Mouse (Mus musculus) granulocyte monocyte progenitor cell, adult 5-6 weeks (primary cell): Measurements from ENCODE around the gene Zrsr2. TPM values are rescaled to one million over a fixed set of nuclear protein-coding genes. Genes with fewer than 3 reads are reported as not detected.

Experiments used
- ATAC-seq: replicated peaks from 2 replicates; pipeline ENCODE4 v1.8.0; 2016; ENCODE audit warnings: mild to moderate bottlenecking, moderate TSS enrichment, inconsistent platforms; ENCODE audit not compliant: poor library complexity, severe bottlenecking
- total RNA-seq, 2 experiments: library from RNA; stranded (forward) in 1 of 2; stranded (reverse) in 1 of 2; fragments of 200-712, 200-1000 nt in 1 of 2; fragments of >200 nt in 1 of 2; fragmentation: Nextera tagmentation in 1 of 2; gene quantifications; 2 replicates each; pipeline ENCODE4 v1.2.3; 2014 to 2017

Zrsr2 gene
- total RNA-seq (2014; fragmentation: Nextera tagmentation): 28.7 and 44.5 TPM in 2 replicates
- total RNA-seq (2017): 42.5 and 65.0 TPM in 2 replicates

- peak; percentile 86 for ATAC-seq
These were observed at the start of gene Zrsr2 for GRCm38 (mm10) chrX:163958467-163958875. Gene Zrsr2 (minus strand): TSS chrX:163958661.

DNA sequence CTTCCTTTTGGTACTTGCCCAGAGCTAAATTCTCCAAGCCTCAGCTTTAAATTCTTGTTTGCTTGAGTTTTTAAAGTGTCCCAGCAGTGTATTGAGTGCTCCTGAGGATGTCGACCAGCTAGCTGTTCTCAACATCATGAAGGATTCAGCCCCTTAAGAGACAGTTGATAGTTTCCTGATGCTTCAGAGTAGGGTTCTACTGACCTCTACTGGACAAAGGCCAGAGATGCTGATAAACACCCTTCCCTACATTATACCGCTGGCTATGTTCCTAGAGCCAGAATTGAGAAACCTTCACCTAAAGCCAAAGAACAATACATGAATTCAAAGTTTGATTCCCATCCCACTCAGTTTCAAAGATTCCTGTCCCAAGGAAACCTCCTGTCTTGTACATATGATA lies 46.3 kb upstream of the Zrsr2 start:
- ATAC-seq: peak; percentile 98

- no peak; the same call in 1 of the 2 replicates for ATAC-seq
These were observed 41.4 kb upstream of the Zrsr2 start for GRCm38 (mm10) chrX:163999848-164000247.

DNA sequence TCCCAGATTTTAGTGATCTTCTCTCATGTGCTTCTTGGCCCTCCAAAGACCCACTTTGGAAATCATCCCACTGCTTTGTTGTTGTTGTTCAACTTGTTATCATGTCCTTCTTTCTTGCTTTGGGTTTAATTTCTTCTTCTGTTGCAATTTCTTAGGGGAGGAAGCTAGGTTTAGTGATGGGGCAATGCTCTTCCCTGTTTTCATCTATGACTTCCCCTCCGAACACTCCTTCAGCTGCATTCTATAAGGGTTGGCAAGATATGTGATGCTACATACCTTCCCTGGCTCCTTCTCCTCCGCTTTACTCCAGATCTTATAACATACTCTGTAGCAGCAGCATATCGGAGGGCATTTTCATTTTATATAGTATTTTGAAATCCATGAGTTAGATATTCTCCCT lies 38.3 kb upstream of the Zrsr2 start:
- ATAC-seq: peak; percentile 85

GRCm38 (mm10) chrX:163987718-163988374 lies 29.4 kb upstream of the Zrsr2 start:
- peak; percentile 68 for ATAC-seq

GRCm38 (mm10) chrX:163982129-163982528 lies 23.7 kb upstream of the Zrsr2 start:
- no peak for ATAC-seq

GRCm38 (mm10) chrX:163981500-163981899 lies 23.0 kb upstream of the Zrsr2 start:
- no peak; the same call in 1 of the 2 replicates for ATAC-seq

DNA sequence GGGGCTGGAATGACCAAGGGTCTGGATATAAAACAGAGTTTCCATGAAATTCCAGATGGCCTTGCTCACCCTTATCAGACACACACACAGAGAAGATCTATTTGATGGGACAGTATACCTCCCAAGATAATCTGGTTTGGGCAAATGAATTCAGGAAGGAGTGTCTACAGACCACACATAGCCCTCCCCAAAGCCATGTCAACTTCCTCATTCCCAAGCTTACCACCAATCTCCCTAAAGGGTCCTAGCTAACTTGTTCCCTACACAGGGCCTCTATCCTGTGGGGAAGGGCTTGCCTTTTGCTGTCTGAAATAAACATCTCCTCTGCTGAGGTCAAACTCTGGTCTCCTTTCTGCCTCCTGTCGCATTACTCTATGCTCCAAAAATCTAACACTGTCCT lies 22.6 kb upstream of the Zrsr2 start:
- peak; percentile 96 for ATAC-seq

DNA sequence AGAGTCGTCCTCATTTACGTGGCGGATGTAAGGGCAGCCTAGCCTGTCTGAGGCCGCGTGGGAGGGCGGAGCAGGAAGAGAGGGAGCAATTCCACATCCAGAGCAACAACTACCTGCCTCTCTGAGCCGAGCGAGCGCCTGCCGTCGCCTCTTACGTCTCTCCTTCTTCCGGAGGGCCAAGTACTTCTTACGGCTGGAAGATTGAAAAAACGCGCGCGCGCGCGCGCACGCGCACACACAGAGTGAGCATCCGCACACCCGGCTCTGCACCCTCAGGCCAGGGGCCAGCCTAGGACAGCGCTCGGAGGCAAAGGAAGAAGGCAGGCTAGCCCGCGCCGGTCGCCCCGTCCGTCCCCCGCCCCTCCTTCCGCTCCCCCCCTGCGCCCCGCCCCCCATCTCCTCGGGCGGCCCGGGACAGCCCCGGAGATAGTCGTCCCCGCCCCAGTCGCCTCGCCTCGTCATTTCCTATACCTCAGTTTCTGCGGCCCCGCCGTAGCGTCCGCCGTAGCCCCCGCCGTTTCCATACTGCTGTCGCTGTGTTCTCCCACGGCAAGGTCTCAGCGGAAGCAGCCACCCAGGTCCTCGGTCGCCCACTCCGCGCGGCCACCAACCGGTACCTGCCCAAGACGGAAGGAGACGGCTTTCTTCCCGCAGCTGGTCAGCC lies 526 bp downstream of the Zrsr2 start:
- ATAC-seq: peak; percentile 81

- ATAC-seq: peak; percentile 12
These were observed 1.1 kb downstream of the Zrsr2 start for GRCm38 (mm10) chrX:163957381-163957780.

DNA sequence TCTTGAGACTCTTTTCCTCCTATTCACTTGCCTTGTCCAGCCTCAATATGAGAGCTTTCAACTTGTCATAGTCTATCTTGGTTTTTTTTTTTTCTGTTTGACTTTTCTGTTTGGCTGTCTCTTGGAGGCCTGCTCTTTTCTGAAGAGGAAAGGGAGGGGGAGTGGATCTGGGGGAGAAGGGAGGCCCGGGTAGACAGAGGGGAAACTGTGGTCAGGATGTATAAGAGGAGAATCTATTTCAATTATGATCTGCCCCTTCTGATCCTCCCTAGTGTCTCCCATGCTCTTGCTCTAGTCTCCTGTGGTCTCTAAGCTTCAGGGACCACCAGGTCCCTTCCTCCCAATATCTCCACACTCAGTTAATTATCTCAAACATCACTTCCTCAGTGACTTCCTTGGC lies 6.8 kb downstream of the Zrsr2 start:
- no peak for ATAC-seq

DNA sequence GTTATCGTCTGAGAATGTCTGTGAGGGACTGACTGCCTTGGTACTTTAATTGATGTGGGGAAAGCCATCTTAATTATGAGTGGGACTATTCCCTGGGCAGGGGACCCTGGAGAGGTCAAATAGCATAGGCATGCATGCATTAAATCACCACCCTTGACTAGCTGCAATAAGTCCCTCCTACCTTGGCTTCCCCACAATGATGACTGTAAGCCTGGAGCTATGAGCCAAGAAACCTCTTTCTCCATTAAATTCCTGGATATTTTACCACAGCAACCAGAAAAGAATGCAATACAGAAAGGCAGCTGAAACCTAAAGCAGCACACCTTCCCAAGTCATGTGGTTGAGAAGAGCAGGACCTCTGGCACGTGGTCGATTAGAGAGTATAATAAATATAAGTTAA lies 14.1 kb downstream of the Zrsr2 start:
- no peak for ATAC-seq

GRCm38 (mm10) chrX:163938587-163938986 lies 19.9 kb downstream of the Zrsr2 start:
- ATAC-seq: no peak

- no peak for ATAC-seq
These were observed 23.7 kb downstream of the Zrsr2 start for GRCm38 (mm10) chrX:163934731-163935130.

GRCm38 (mm10) chrX:163929550-163929949 lies 28.9 kb downstream of the Zrsr2 start:
- ATAC-seq: peak; percentile 78

- 0 out of 2 replicates have a peak, but pooled peaks have one; percentile 16 for ATAC-seq
These were observed 45.7 kb downstream of the Zrsr2 start for GRCm38 (mm10) chrX:163912791-163913190.

DNA sequence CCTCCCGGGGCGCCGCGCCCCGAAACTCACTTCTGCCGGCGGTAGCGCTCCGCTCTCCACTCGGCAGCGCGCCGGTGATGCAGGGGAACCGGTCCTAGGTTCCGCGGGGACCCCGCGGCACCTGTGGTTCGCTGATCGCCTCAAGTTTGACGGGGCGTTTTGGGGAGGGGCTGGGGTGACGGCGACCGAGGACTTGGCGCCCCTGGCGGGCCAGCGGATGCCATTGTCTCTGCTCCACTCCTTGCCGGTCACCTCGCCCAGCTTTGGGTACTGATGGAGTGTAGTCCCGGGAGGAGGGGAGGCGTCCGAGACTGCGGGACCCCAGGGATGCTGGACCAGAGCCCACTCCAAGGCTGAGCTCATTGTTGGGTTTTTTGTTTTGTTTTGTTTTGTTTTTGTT lies 49.1 kb downstream of the Zrsr2 start:
- peak; percentile 38 for ATAC-seq

DNA sequence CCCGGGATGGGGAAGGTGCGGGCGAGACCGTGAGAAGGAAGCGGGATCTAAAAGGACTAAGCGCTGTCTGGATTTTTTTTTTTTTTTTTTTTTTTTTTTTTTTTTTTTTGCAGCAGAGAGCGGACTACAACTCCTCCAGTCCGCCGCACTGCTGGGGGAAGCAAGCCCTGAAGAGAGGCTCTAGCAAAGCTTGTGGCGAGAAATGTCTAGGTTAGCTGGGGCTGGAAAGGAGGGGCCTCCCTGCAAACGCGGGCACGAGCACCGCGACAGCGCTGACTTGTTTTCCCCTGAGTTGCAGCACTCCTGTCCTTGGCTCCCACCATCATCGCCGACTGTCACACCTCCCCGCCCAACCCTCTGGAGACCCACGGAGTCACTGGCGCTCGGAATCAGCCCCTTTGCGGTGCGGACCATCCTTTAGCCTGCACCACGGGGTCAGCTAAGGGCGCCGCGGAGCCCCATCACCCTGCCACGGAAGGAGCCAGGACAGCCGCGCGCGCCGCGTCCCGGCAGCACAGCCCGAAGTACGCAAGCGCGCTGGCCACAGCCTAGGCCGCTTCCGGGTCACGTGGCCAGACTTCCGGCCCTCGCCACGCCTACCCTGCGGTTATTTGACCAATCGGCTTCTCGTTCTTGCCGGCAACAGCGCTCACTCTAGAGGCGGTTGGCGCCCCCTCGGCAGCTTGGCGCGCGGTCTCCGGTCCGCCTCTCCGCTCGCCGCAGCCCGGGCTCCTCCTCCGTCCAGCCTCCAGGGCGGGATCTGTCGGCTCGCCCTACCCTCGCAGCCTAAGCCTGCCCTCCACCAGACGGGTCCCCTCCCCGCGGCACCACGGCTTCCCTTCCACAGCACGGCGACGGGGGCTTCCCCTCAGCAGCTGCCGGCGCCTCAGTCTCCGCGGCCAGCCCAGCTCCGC lies 49.9 kb downstream of the Zrsr2 start, which contains the start of gene Ap1s2:
Gene Ap1s2 (plus strand): TSS at position 681 of the 914 bp plus-strand sequence.
- ATAC-seq: peak; percentile 92

DNA sequence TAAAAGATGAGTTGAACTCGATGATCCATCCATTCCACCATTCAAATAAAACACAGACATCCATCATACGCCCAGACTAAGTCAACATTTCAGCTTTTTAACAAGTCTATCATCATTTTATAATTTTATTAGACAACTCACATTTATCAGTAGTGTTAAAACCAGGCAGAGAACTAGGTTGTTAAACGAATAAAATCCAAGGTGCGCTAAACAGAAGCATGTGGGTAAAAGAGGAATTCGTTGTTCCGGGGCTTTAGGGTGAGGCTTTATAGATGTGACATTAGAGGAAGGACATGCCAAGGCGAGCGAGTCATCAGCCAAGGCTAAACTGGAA lies 50.5 kb downstream of the Zrsr2 start:
- peak; percentile 54 for ATAC-seq

GRCm38 (mm10) chrX:163906861-163907260 lies 51.6 kb downstream of the Zrsr2 start:
- no peak for ATAC-seq
